Mouse (Mus musculus): ENCODE measurements around the gene Prdm2.

Gene Prdm2

GRCm38 (mm10) chr4:143106971-143107370, 105.8 kb downstream of the Prdm2 start:
- DNase-seq (ENCODE audit: low read depth): peak; percentile 46

- peak; percentile 31 for DNase-seq (ENCODE audit: low read depth)
Observed at GRCm38 (mm10) chr4:143106566-143106965, 106.2 kb downstream of the Prdm2 start.

- no peak for DNase-seq (ENCODE audit: low read depth)
Observed at GRCm38 (mm10) chr4:143104739-143105138, 108.1 kb downstream of the Prdm2 start.

GRCm38 (mm10) chr4:143103811-143104210, 109.0 kb downstream of the Prdm2 start:
- no peak for DNase-seq (ENCODE audit: low read depth)

GRCm38 (mm10) chr4:143100157-143100556, 112.6 kb downstream of the Prdm2 start:
- DNase-seq (ENCODE audit: low read depth): no peak

- DNase-seq (ENCODE audit: low read depth): peak; percentile 84
Observed at GRCm38 (mm10) chr4:143099288-143100039, 113.3 kb downstream of the Prdm2 start.

- DNase-seq (ENCODE audit: low read depth): no peak
Observed at GRCm38 (mm10) chr4:143092082-143092701, 120.6 kb downstream of the Prdm2 start.

- no peak for DNase-seq (ENCODE audit: low read depth)
Observed at GRCm38 (mm10) chr4:143090551-143090950, 122.2 kb downstream of the Prdm2 start.

- no peak for DNase-seq (ENCODE audit: low read depth)
Observed at GRCm38 (mm10) chr4:143074071-143074765, 138.6 kb downstream of the Prdm2 start.

- DNase-seq (ENCODE audit: low read depth): no peak
Observed at GRCm38 (mm10) chr4:143071791-143072190, 141.0 kb downstream of the Prdm2 start.

- DNase-seq (ENCODE audit: low read depth): no peak
Observed at GRCm38 (mm10) chr4:143067006-143067405, 145.8 kb downstream of the Prdm2 start.

GRCm38 (mm10) chr4:143058765-143059344, 153.9 kb downstream of the Prdm2 start:
- DNase-seq (ENCODE audit: low read depth): no peak

All from 416B (cell line).